Mouse (Mus musculus): ENCODE results near the gene Fen1.

Gene Fen1

DNA sequence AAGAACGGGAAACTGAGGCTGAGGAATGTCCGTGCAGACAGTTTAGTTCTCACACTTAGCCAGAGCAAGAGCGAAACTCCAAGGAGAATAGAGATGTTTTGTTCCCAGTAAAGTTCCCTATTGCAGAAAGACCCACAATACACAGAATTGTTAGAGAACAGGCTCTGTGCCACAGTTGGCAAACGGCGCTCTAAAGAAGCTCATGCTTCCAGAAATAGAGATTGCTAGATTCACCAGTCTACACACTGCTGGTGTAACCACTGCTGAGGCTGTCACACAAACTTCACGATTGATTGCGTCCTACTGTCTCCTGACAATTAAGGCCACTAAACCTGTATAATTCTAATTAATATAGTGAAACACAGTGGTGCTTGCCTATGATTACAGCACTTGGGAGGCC lies 22.7 kb downstream of the Fen1 start:
- WGBS = 34% methylated on average over 7 of the region's 7 CpGs

DNA sequence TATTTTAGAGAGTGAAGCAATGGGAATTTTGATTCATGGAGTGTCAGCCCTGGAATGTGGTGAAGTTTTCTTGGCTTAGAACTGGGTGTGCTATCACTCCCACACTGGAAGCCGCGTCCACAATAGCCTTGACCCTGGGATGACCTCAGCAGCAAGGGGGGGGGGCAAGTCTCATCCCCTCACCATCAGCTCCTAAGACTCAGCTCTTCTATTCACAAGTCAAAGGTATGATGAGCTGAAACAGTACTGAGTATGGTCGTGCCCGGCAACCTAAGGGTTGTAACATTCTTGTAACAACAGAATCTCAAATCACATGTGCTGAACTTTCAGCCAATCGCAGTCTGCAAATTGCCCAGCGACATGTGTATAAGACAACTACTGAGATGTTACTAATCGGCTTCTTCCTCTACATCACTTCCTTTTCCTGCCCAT lies 27.0 kb downstream of the Fen1 start:
- WGBS = 74% methylated on average over 7 of the region's 7 CpGs

DNA sequence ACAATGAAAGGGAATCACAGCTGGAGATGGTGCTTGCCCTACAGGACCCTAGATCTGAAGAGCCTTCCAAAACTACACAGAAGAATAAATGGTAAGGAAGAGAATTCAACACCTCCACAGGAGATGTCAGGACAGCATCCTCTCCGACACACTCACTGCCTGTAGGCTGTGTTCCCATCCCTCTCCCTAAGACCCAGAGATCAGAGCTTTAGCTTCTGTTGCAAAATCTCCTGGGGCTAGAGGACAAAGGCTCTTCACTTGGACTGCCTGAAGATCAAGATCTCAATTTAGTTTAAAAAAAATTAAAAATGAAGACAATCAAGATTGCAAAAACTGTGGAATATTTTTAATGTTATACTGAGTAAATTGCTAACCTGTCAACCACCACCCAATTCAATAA lies 27.5 kb downstream of the Fen1 start:
- WGBS = 94% methylated on average over 1 of the region's 1 CpGs

DNA sequence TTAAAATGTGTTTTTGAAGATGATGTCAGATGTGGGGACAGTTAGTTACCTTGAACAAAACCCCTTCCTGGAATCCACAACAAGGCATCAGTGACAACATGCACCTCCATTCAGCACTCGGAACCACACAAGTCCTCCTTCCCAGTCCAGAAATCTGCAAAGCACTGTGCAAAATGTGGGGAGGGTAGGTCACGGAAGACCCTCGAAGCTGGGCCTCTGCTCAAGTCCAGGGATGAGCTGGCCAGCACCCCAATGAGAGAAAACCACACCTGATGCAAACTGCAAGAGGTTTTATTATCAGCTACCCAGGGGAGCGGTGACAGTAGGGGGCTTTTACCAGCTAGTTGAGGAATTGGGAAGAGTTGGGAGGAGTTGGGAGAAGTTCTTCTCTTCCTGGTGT lies 29.0 kb downstream of the Fen1 start:
- WGBS = 82% methylated on average over 4 of the region's 4 CpGs

DNA sequence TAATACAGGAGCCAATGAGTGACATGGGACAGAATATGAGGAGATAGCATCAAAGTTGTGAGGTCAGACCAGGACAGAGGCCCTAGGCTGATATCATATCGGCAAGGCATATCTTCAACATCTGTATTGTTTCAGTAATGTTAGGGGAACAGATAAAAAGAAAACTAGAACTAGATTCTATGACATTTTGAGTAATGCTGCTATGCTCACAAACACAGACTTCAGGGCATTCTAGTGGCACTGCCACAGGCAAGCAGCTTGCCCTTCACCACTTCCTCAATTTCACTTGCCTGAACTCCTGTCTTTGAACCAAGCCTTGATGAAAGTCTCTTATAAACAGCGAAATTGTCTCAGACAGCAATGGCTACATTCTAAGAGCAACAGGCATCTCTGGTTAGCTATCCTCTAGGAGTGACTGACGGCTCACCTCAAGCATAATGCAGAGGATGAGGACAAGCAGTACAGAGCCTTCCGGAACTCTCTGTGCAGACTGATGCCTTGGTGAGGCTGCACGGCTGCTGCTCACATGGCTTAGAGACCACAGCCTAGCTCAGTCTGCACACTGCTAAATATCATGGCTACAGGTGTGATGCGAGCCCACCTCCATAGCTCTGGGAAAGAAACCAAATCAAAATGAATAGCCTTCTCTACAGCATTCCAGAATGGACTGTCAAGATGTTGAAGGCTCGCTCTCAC lies 30.0 kb downstream of the Fen1 start:
- WGBS = 89% methylated on average over 7 of the region's 7 CpGs

DNA sequence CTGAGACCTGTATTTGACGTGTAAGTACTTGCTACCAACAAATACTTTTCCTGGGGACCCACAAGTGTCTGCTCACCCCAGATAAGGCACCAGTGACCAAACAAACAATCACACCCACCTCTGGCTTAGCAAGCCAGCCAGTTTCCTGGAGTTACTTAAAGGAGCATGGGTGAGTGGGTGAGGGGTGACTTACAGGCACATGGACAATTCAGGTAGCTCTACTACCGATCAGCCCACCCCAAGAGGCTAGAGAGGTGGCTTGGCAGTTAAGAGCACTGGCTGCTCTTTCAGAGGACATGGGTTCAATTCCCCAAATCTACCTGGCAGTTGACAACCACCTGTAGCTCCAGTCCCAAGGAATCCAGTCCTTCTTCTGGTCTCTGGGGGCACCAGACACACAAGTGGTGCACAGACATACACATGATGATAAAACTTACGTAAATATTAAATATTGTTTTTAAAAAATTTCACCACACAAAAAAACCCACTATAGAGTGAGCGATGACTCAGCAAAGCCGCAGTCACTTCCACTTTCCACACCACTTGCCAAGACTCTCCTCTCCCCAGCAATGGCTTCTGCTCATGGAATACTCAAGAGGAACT lies 30.8 kb downstream of the Fen1 start:
- WGBS = 81% methylated on average over 5 of the region's 5 CpGs

DNA sequence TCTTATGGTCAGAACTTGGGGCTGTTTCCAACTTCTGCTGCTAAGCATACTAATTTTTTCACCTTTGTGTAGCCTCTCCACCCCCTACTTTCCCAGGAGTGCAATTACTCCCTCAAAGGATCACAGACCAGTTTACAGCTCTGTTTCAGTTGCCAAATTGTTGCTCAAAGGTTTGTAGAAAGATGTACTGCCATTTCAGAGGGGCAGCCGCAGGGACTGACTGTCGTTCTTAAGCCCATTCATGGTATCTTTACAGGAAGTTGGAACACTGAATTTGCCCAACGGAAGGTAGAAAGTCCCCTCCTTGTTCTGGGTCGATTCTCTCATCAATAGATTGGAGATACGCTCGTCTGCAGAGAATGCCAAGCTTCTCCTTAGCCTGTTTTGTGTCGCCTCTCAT lies 32.6 kb downstream of the Fen1 start:
- 79% methylated on average over 7 of the region's 7 CpGs for WGBS

DNA sequence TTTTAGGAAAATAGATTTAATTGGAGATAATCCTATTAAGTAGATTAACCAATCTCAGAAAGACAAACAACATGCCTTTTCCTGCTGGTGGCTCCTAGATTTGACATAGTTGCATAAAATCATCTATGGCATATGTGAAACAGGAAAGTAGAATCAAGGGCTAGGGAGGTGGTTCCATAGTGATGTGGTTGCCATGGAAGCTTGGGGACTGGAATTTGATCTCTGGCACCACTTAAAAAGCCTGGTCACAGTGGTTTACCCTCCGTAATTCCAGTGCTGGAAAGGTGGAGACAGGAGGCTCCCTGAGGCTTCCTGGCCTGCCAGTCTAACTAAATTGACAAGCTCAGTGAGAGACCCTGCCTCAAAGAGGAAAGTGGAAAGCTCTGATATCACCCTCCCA lies 33.5 kb downstream of the Fen1 start:
- WGBS = 58% methylated on average over 1 of the region's 1 CpGs

DNA sequence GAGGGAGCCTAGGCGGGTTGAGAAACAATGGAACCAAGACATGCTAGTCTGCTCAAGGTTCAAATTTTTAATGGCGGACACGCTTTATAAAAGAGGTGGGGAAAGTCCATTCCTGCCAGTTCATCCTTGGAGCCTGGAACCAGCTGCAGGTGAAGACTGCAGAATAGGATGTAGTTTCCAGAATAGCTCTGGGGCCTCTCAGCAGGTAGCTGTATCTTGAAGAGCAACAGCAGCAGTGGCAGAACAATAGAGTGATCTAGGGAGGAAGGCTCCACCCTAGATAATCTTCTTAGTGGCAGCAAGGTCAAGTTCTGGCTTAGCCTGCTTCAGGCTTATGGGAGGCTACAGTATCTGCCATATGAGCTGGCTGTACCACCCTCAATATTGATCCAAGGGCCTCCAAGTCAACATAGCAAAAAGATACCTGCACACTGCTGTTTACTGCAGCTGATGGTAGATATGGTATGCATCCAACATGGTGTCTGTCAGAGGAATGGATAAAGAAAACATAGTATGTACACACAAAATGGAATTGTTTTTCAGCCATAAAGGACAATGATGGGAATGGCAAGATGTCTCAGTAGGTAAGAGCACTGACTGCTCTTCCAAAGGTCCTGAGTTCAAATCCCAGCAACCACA lies 34.2 kb downstream of the Fen1 start:
- 95% methylated on average over 3 of the region's 3 CpGs for WGBS

DNA sequence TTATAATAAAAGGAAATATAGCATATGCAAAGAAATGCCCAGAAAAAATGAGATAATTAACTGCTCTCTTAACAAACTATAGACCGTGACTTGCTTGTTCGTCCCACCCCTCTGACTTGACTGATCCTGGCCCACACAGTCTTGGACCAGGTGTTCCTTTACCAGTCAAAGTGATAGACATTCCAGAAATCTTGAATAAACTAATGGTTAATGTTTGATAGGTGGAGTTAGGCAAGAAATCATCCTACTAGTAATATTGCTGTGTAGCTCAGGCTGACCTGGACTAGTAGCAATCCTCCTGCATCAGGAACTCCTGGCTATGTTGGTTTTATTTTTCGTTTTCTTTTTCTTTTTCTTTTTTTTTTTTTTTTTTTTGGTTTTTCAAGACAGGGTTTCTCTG lies 35.5 kb downstream of the Fen1 start:
- WGBS = 90% methylated on average over 3 of the region's 3 CpGs

DNA sequence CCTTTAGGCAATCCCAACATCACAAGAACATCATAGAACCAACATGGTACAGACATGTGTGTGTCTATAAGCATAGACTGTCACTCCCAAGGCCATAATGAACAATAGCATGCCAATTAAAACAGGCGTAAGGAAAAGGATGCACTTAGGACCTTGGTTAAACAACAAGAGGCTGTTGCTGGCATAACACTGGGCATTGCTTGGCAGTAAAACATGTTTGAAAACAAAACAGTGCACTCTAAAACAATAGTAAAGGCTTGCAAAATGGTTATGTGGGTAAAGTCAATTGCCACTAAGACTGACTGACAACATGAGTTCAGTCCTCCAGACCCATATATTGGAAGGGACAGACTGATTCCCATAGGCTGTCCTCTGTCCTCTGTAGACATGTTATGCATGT lies 36.0 kb downstream of the Fen1 start:
- 78% methylated on average over 1 of the region's 1 CpGs for WGBS

DNA sequence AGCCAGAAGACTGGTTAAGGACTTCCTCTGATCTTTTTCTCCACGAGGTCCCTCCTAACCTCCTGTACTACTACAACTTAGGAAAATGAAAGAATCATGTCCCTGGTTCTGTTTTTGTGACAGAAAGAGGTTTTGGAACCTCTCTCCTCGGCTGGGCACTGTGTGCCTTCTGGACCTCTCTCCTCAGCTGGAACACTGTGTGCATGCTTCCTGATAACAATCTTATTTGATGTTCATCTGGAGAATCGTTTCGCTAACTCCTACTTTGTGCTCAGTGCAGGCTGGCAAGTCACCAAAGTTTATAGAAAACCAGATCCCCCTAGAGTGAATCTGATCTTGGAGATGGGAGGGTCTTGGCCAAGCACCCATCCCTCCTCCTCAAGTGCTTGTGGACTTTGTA lies 36.9 kb downstream of the Fen1 start:
- WGBS = 79% methylated on average over 4 of the region's 4 CpGs

DNA sequence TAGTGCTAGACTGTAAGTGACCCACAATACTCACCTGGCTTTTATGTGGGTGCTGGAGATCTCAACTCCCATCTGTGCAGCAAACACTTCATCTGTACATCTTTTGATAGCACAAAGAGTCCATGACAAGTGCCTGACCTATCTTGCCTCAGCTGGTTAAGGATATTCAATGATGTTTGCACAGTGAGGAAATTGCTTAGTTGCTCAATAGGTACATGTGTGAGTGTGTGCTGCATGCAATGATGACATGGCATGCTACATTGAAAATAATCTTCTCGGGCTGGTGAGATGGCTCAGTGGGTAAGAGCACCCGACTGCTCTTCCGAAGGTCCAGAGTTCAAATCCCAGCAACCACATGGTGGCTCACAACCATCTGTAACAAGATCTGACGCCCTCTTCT lies 38.0 kb downstream of the Fen1 start:
- WGBS = 90% methylated on average over 4 of the region's 4 CpGs

DNA sequence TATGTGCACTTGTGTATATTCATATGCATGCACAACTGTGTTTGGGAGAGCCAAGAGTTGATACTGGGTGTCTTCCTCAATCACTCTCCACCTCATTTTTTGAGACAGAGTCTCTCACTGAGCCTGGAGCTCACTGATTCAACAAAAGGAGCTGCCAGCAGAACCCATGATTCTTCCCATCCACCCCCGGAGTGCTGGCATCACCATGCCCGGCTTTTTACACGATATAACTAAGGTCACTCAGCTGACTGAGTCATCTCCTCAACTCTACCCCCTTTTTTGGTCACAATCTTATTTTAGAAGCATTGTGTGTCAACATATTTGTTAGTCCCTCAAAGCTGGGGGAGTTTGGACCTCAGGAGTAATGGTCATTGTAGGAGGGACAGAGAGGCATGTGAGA lies 40.1 kb downstream of the Fen1 start:
- WGBS = 83% methylated on average over 3 of the region's 3 CpGs

DNA sequence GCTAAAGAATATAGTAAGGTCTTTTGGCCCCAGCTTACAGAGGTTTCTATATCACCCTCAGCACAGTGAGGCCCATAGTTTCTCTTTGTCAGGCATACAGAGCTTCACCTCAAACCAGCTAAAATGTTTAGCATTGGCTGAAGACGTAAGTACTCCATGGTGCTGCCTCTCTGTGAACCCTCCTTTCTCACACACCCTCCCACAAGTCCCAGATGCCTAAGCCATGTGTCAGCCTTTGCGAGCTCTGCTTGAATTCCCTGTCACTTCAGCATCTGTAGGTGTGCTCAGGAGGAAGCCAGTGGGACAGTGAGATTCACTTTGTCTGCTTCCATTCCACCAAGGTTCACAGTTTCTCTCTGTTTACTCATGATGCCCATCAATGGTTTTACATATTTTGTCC lies 46.2 kb downstream of the Fen1 start:
- 46% methylated on average over 2 of the region's 2 CpGs for WGBS

DNA sequence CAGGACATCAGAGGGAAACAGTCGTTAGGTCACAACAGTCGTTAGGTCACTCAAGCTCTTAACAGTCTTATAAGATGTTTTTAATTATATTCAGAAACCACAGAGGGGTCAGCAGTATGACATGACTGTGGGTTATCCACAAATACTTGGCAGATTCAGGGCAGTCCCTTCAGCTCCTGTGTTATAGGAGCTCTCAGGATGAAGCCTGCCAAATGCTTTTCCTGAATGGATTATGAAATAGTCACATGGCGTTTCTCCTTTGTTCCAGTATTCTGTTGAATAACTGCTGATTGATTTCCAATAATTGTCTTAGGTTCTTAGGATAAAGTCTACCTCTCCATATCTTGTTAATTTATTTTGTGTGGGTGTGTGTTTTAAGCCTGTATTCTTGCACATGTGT lies 54.8 kb downstream of the Fen1 start:
- WGBS = 66% methylated on average over 3 of the region's 3 CpGs
